In genomic region chr10:104214527-104214926, GRCm38 (mm10) we compare ENCODE assay signal across 29 mouse cellular contexts. TPM values are rescaled to one million over a fixed set of nuclear protein-coding genes. Genes with fewer than 3 reads are reported as not detected.
"Had no signal": no experiment of that assay in that cellular context is flagged by ENCODE, and none has a peak within 500 bp of the region (broad histone marks: within the 10 kb centered on the region; RNA-seq: fewer than 3 reads in every experiment).

No protein-coding gene starts in this region.

- H3K36me3 ChIP-seq: heart, embryonic 10.5 days; heart, embryonic 13.5 days; hindbrain, embryonic 10.5 days; intestine, embryonic 15.5 days; limb, embryonic 10.5 days; limb, embryonic 12.5 days had no signal

- H3K4me3 ChIP-seq: gastrocnemius, adult 2 months; heart, embryonic 10.5 days; heart, embryonic 13.5 days; hindbrain, embryonic 10.5 days; intestine, embryonic 15.5 days; layer of hippocampus, adult 2 months; left cerebral cortex, adult 2 months; limb, embryonic 10.5 days; limb, embryonic 12.5 days had no signal

- H3K4me1 ChIP-seq: heart, embryonic 10.5 days; heart, embryonic 13.5 days; hindbrain, embryonic 10.5 days; intestine, embryonic 15.5 days; limb, embryonic 10.5 days; limb, embryonic 12.5 days had no signal

- H3K4me2 ChIP-seq: heart, embryonic 13.5 days; hindbrain, embryonic 14.5 days; intestine, embryonic 15.5 days; limb, embryonic 12.5 days; liver, embryonic 11.5 days had no signal

- H3K27ac ChIP-seq: gastrocnemius, adult 2 months; heart, embryonic 10.5 days; heart, embryonic 13.5 days; hindbrain, embryonic 10.5 days; hindbrain, embryonic 14.5 days; intestine, embryonic 15.5 days; layer of hippocampus, adult 2 months; left cerebral cortex, adult 2 months; limb, embryonic 10.5 days; limb, embryonic 12.5 days had no signal

- H3K27me3 ChIP-seq: heart, embryonic 13.5 days; intestine, embryonic 15.5 days; limb, embryonic 12.5 days had no signal

- H3K9ac ChIP-seq: heart, embryonic 13.5 days; hindbrain, embryonic 14.5 days; intestine, embryonic 15.5 days; limb, embryonic 12.5 days had no signal

- H3K9me3 ChIP-seq: heart, embryonic 10.5 days; heart, embryonic 13.5 days; hindbrain, embryonic 10.5 days; intestine, embryonic 15.5 days; limb, embryonic 10.5 days; limb, embryonic 12.5 days had no signal

- DNase-seq: gastrocnemius, adult 2 months; gastrocnemius, postnatal 10 days; gastrocnemius, postnatal 25 days; heart, postnatal 10 days; heart, postnatal 4 days; kidney, adult 18-20 months; kidney, adult 8-10 months; kidney, postnatal 10 days; kidney, postnatal 4 days; liver had no signal

- ATAC-seq: forebrain, embryonic 16.5 days; hindbrain, embryonic 16.5 days; inflammation-experienced regulatory T-cells, adult 6 months; intestine, embryonic 15.5 days; intestine, postnatal 0 days had no signal

RNA-seq across cellular contexts. Expression of gene Gm4340, which starts 20.7 kb away (rescaled TPM):
- polyA plus RNA-seq: forebrain, embryonic 16.5 days; frontal cortex, adult 2 months; heart, embryonic 10.5 days; heart, embryonic 13.5 days; heart, embryonic 16.5 days; hindbrain, embryonic 10.5 days; hindbrain, embryonic 14.5 days; hindbrain, embryonic 16.5 days; inflammation-experienced regulatory T-cells, adult 6 months; intestine, embryonic 15.5 days; intestine, postnatal 0 days; kidney, embryonic 14.5 days; kidney, embryonic 16.5 days; limb, embryonic 10.5 days; limb, embryonic 12.5 days; limb, embryonic 14.5 days; liver, embryonic 11.5 days had no signal

RNA-seq across cellular contexts. Expression of gene Gm20765, which starts 29.2 kb away (rescaled TPM):
- polyA plus RNA-seq: forebrain, embryonic 16.5 days; frontal cortex, adult 2 months; heart, embryonic 10.5 days; heart, embryonic 13.5 days; heart, embryonic 16.5 days; hindbrain, embryonic 10.5 days; hindbrain, embryonic 14.5 days; hindbrain, embryonic 16.5 days; inflammation-experienced regulatory T-cells, adult 6 months; intestine, embryonic 15.5 days; intestine, postnatal 0 days; kidney, embryonic 14.5 days; kidney, embryonic 16.5 days; limb, embryonic 10.5 days; limb, embryonic 12.5 days; liver, embryonic 11.5 days had no signal

RNA-seq across cellular contexts. Expression of gene Gm21312, which starts 37.7 kb away (rescaled TPM):
- polyA plus RNA-seq: forebrain, embryonic 16.5 days; frontal cortex, adult 2 months; heart, embryonic 10.5 days; heart, embryonic 13.5 days; heart, embryonic 16.5 days; hindbrain, embryonic 10.5 days; hindbrain, embryonic 14.5 days; hindbrain, embryonic 16.5 days; inflammation-experienced regulatory T-cells, adult 6 months; intestine, embryonic 15.5 days; intestine, postnatal 0 days; kidney, embryonic 14.5 days; kidney, embryonic 16.5 days; limb, embryonic 10.5 days; limb, embryonic 12.5 days; liver, embryonic 11.5 days had no signal

RNA-seq across cellular contexts. Expression of gene Gm21304, which starts 46.2 kb away (rescaled TPM):
- polyA plus RNA-seq: forebrain, embryonic 16.5 days; frontal cortex, adult 2 months; heart, embryonic 10.5 days; heart, embryonic 13.5 days; heart, embryonic 16.5 days; hindbrain, embryonic 10.5 days; hindbrain, embryonic 14.5 days; hindbrain, embryonic 16.5 days; inflammation-experienced regulatory T-cells, adult 6 months; intestine, embryonic 15.5 days; intestine, postnatal 0 days; kidney, embryonic 14.5 days; kidney, embryonic 16.5 days; limb, embryonic 10.5 days; limb, embryonic 12.5 days; limb, embryonic 14.5 days; liver, embryonic 11.5 days had no signal

RNA-seq across cellular contexts. Expression of gene Gm8764, which starts 54.7 kb away (rescaled TPM):
- polyA plus RNA-seq: forebrain, embryonic 16.5 days; frontal cortex, adult 2 months; heart, embryonic 10.5 days; heart, embryonic 13.5 days; heart, embryonic 16.5 days; hindbrain, embryonic 10.5 days; hindbrain, embryonic 14.5 days; hindbrain, embryonic 16.5 days; inflammation-experienced regulatory T-cells, adult 6 months; intestine, embryonic 15.5 days; intestine, postnatal 0 days; kidney, embryonic 14.5 days; kidney, embryonic 16.5 days; limb, embryonic 10.5 days; limb, embryonic 12.5 days; limb, embryonic 14.5 days; liver, embryonic 11.5 days had no signal
